Mouse (Mus musculus): ENCODE measurements around the gene Styk1.

DNA sequence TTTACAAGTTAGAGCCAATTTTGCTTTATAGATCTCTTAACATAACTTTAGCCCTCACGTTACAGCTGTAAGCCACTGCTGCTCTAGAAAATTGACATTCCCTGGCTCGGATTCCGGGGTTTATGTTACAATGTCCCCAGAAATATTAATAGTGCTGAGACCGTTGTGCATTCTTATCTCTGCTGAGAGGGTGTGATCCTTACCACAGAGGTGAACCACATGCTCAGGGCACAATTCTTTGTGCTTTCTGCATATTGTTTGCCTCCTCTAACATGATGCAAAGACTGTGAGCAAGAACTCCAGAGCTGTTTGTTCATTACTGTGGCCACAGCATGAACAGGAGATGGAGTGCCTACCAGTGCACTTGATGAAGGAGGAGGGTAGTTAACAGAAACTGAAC, 76.7 kb downstream of the Styk1 start:
- TF ChIP-seq CTCF (IDR thresholded peaks at IDR 0.05; ENCODE audit: low read depth) = no peak
- no peak for TF ChIP-seq EP300 (IDR thresholded peaks at IDR 0.05; ENCODE audit: low read depth)
